Mouse (Mus musculus) liver, embryonic 12.5 days (tissue): ENCODE measurements around the gene Ccdc194. TPM values are rescaled to one million over a fixed set of nuclear protein-coding genes. Genes with fewer than 3 reads are reported as not detected.
"Not testable (repeated sequence)": the region's sequence is repeated elsewhere in the genome, so short reads cannot be mapped to it uniquely, and the experiment has no call there.

ENCODE experiments used
- ATAC-seq: fragments of 200-750 bp; cut with Nextera tagmentation; 2 replicates; pipeline ENCODE4 v1.8.0; 2017; ENCODE audit warnings: moderate number of reproducible peaks, mild to moderate bottlenecking, moderate library complexity
- H3K27ac ChIP-seq: fragments of 300-500 bp; sonication (generic); 2 replicates; pipeline ENCODE4 v1.5.1; 2016; ENCODE audit warnings: mild to moderate bottlenecking
- H3K27me3 ChIP-seq: fragments of 300-500 bp; sonication (generic); replicated peaks from 2 replicates; pipeline ENCODE4 v1.6.1; 2016; ENCODE audit warnings: mild to moderate bottlenecking, moderate library complexity
- H3K36me3 ChIP-seq: fragments of 300-500 bp; sonication (generic); 2 replicates; pipeline ENCODE4 v1.6.1; 2016; ENCODE audit warnings: mild to moderate bottlenecking, moderate library complexity
- H3K4me1 ChIP-seq: fragments of 300-500 bp; sonication (generic); 2 replicates; pipeline ENCODE4 v1.6.1; 2016
- H3K4me2 ChIP-seq: fragments of 300-500 bp; sonication (generic); 2 replicates; pipeline ENCODE4 v1.6.1; 2016; ENCODE audit warnings: mild to moderate bottlenecking, moderate library complexity
- H3K4me3 ChIP-seq: fragments of 300-500 bp; sonication (generic); 2 replicates; pipeline ENCODE4 v1.5.1; 2016; ENCODE audit warnings: mild to moderate bottlenecking, moderate library complexity
- H3K9ac ChIP-seq: fragments of 300-500 bp; sonication (generic); 2 replicates; pipeline ENCODE4 v1.6.1; 2016; ENCODE audit warnings: mild to moderate bottlenecking, moderate library complexity
- H3K9me3 ChIP-seq: fragments of 300-500 bp; sonication (generic); replicated peaks from 2 replicates; pipeline ENCODE4 v1.6.1; 2016; ENCODE audit warnings: mild to moderate bottlenecking, moderate library complexity
- WGBS: fragments of 180-500 bp; shearing (Covaris S2); methylation state at CpG from one replicate; pipeline ENCODE4 v1.1.7; 2016; ENCODE audit not compliant: insufficient replicate concordance; 5-methylcytosine and 5-hydroxymethylcytosine counted together
- polyA plus RNA-seq: library from polyadenylated mRNA; unstranded; fragments of >200 nt; fragmentation: Nextera tagmentation; extraction: Ambion mirVana; gene quantifications from 2 replicates; pipeline ENCODE4 v1.2.1, GENCODE M21; 2016

The Ccdc194 gene
- polyA plus RNA-seq, 1 experiment from 2014 or later, result 0.30 TPM

GRCm38 (mm10) chr8:71547590-71547989 lies 22.1 kb upstream of the Ccdc194 start:
- Histone ChIP-seq H3K4me1 (peaks cover 12% of the 10 kb centered on the region), H3K4me2 (no peak overlapping the region), H3K9me3 (no peaks in the 10 kb centered on the region), H3K27ac (no peak overlapping the region), H3K27me3 (no peaks in the 10 kb centered on the region), H3K9ac (no peak overlapping the region), H3K36me3 (peaks cover 37% of the 10 kb centered on the region), H3K4me3 (no peak overlapping the region)
- 70% methylated on average over 7 of the region's 7 CpGs for WGBS
- ATAC-seq, result no peak

- H3K4me2 ChIP-seq, result no peak overlapping the region
- H3K27ac ChIP-seq, result no peak overlapping the region
- H3K9ac ChIP-seq, result no peak overlapping the region
- peaks cover 4% of the 10 kb centered on the region; the same call in 1 of the 2 replicates for H3K27me3 ChIP-seq
- H3K4me1 ChIP-seq, result peaks cover 16% of the 10 kb centered on the region
- WGBS, result 80% methylated on average over 11 of the region's 11 CpGs
- no peak for ATAC-seq
- peaks cover 37% of the 10 kb centered on the region for H3K36me3 ChIP-seq
- no peak overlapping the region for H3K4me3 ChIP-seq
- H3K9me3 ChIP-seq, result no peaks in the 10 kb centered on the region
Observed at GRCm38 (mm10) chr8:71545053-71545452, 19.5 kb upstream of the Ccdc194 start.

GRCm38 (mm10) chr8:71543755-71544154 lies 18.2 kb upstream of the Ccdc194 start:
- peaks cover 16% of the 10 kb centered on the region for H3K4me1 ChIP-seq
- peak overlapping the region; percentile 73 for H3K9ac ChIP-seq
- peak overlapping the region; percentile 96 for H3K4me2 ChIP-seq
- ATAC-seq, result no peak
- H3K36me3 ChIP-seq, result peaks cover 36% of the 10 kb centered on the region
- 82% methylated on average over 9 of the region's 9 CpGs for WGBS
- peaks cover 4% of the 10 kb centered on the region; the same call in 1 of the 2 replicates for H3K27me3 ChIP-seq
- no peak overlapping the region for H3K27ac ChIP-seq
- H3K9me3 ChIP-seq, result no peaks in the 10 kb centered on the region
- peak overlapping the region; percentile 76 for H3K4me3 ChIP-seq

GRCm38 (mm10) chr8:71542632-71543343 lies 17.3 kb upstream of the Ccdc194 start, which contains the start of gene Mvb12a:
TSS of gene Mvb12a (plus strand) at chr8:71542922.
- H3K36me3 ChIP-seq, result peaks cover 27% of the 10 kb centered on the region

GRCm38 (mm10) chr8:71537028-71537867 lies 11.7 kb upstream of the Ccdc194 start, which contains the start of gene Bst2:
TSS of gene Bst2 (minus strand) at chr8:71537456.
- peaks cover 4% of the 10 kb centered on the region; the same call in 1 of the 2 replicates for H3K27me3 ChIP-seq
- no peaks in the 10 kb centered on the region for H3K36me3 ChIP-seq
- 3% methylated on average over 37 of the region's 37 CpGs for WGBS
- ATAC-seq, result peak; percentile 89
- H3K9ac ChIP-seq, result peak within 1 kb of the TSS; percentile 76
- H3K4me2 ChIP-seq, result peak within 1 kb of the TSS; percentile 83
- H3K27ac ChIP-seq, result peak within 1 kb of the TSS; percentile 78
- no peaks in the 10 kb centered on the region for H3K9me3 ChIP-seq
- peaks cover 32% of the 10 kb centered on the region for H3K4me1 ChIP-seq
- peak within 1 kb of the TSS; percentile 71 for H3K4me3 ChIP-seq

More at GRCm38 (mm10) chr8:71542632-71543343, 17.3 kb upstream of the Ccdc194 start, which contains the start of gene Mvb12a:
- H3K4me3 ChIP-seq, result peak within 1 kb of the TSS; percentile 76
- peaks cover 23% of the 10 kb centered on the region for H3K4me1 ChIP-seq
- H3K9me3 ChIP-seq, result no peaks in the 10 kb centered on the region
- peak within 1 kb of the TSS; percentile 96 for H3K4me2 ChIP-seq
- peak within 1 kb of the TSS; percentile 73 for H3K9ac ChIP-seq
- ATAC-seq, result peak; percentile 87
- H3K27me3 ChIP-seq, result peaks cover 4% of the 10 kb centered on the region; the same call in 1 of the 2 replicates
- peak within 1 kb of the TSS; percentile 59 for H3K27ac ChIP-seq
- WGBS, result under 1% methylated on average over 55 of the region's 55 CpGs

- 55% methylated on average over 5 of the region's 5 CpGs for WGBS
- no peak overlapping the region for H3K9ac ChIP-seq
- ATAC-seq, result no peak
Observed at GRCm38 (mm10) chr8:71535663-71536062, 10.2 kb upstream of the Ccdc194 start.

GRCm38 (mm10) chr8:71534263-71534810 lies 8.8 kb upstream of the Ccdc194 start:
- Histone ChIP-seq H3K9ac (no peak overlapping the region), H3K27me3 (no peaks in the 10 kb centered on the region), H3K4me1 (peaks cover 35% of the 10 kb centered on the region), H3K4me3 (no peak overlapping the region), H3K4me2 (no peak overlapping the region), H3K36me3 (no peaks in the 10 kb centered on the region), H3K9me3 (no peaks in the 10 kb centered on the region), H3K27ac (no peak overlapping the region)
- 48% methylated on average over 3 of the region's 3 CpGs for WGBS
- ATAC-seq, result no peak

More at GRCm38 (mm10) chr8:71535663-71536062, 10.2 kb upstream of the Ccdc194 start:
- Histone ChIP-seq H3K27me3 (peaks cover 1% of the 10 kb centered on the region; the same call in 1 of the 2 replicates), H3K4me3 (no peak overlapping the region), H3K27ac (no peak overlapping the region), H3K4me2 (peak overlapping the region; percentile 83), H3K4me1 (peaks cover 32% of the 10 kb centered on the region), H3K9me3 (no peaks in the 10 kb centered on the region), H3K36me3 (no peaks in the 10 kb centered on the region)

- H3K36me3 ChIP-seq, H3K4me2 ChIP-seq, ATAC-seq, H3K27ac ChIP-seq, H3K4me3 ChIP-seq, H3K9me3 ChIP-seq, H3K9ac ChIP-seq: not testable (repeated sequence)
- Histone ChIP-seq H3K4me1 (peaks cover 34% of the 10 kb centered on the region), H3K27me3 (peaks cover 27% of the 10 kb centered on the region)
- 54% methylated on average over 6 of the region's 12 CpGs for WGBS
Observed at GRCm38 (mm10) chr8:71530735-71531467, 5.4 kb upstream of the Ccdc194 start.

GRCm38 (mm10) chr8:71528362-71529073 lies 3.0 kb upstream of the Ccdc194 start:
- H3K27me3 ChIP-seq, result peaks cover 51% of the 10 kb centered on the region
- 0 out of 2 replicates have a peak overlapping the region, but pooled peaks have one; percentile 6 for H3K4me2 ChIP-seq
- no peaks in the 10 kb centered on the region for H3K9me3 ChIP-seq
- no peaks in the 10 kb centered on the region for H3K36me3 ChIP-seq
- WGBS, result 25% methylated on average over 11 of the region's 11 CpGs
- peak; percentile 65 for ATAC-seq
- H3K4me1 ChIP-seq, result peaks cover 36% of the 10 kb centered on the region
- H3K27ac ChIP-seq, result peak overlapping the region; percentile 73
- no peak overlapping the region for H3K4me3 ChIP-seq
- H3K9ac ChIP-seq, result no peak overlapping the region

- no peak overlapping the region for H3K4me3 ChIP-seq
- peaks cover 58% of the 10 kb centered on the region for H3K27me3 ChIP-seq
- no peak for ATAC-seq
- peaks cover 36% of the 10 kb centered on the region for H3K4me1 ChIP-seq
- H3K9me3 ChIP-seq, result no peaks in the 10 kb centered on the region
- H3K36me3 ChIP-seq, result no peaks in the 10 kb centered on the region
- no peak overlapping the region for H3K27ac ChIP-seq
- H3K4me2 ChIP-seq, result no peak overlapping the region
- WGBS, result 38% methylated on average over 3 of the region's 3 CpGs
- no peak overlapping the region for H3K9ac ChIP-seq
Observed at GRCm38 (mm10) chr8:71527162-71527870, 1.8 kb upstream of the Ccdc194 start.
